Comparison of ENCODE assay signal across 24 mouse cellular contexts in genomic region chr12:82572706-82573105, GRCm38 (mm10). TPM values are rescaled to one million over a fixed set of nuclear protein-coding genes. Genes with fewer than 3 reads are reported as not detected.
DNase-seq lines count a peak whose midpoint lies in the region; TF ChIP-seq lines count a peak whose summit lies in the region.
"Had no signal": no experiment of that assay in that cellular context is flagged by ENCODE, and none has a peak within 500 bp of the region (broad histone marks: within the 10 kb centered on the region; RNA-seq: fewer than 3 reads in every experiment).

No protein-coding gene starts in this region.

- no peak overlapping the region for H3K4me3 ChIP-seq in kidney, adult 2 months (ENCODE audit: insufficient read depth, low read depth, low read length)
- H3K4me3 ChIP-seq: embryonic facial prominence, embryonic 15.5 days; gastrocnemius, adult 2 months; kidney, embryonic 15.5 days; midbrain, embryonic 15.5 days; myocyte; neural tube, embryonic 13.5 days had no signal

- H3K36me3 ChIP-seq in kidney, adult 2 months (ENCODE audit: control insufficient read depth, insufficient read depth, low read length) = no peaks in the 10 kb centered on the region
- H3K36me3 ChIP-seq: embryonic facial prominence, embryonic 15.5 days; kidney, embryonic 15.5 days; midbrain, embryonic 15.5 days; neural tube, embryonic 13.5 days had no signal

- 86% methylated on average over 1 of the region's 1 CpGs for WGBS in kidney, adult 2 months

- H3K4me1 ChIP-seq in kidney, adult 2 months (ENCODE audit: control insufficient read depth, insufficient read depth, low read length) = no peaks in the 10 kb centered on the region
- H3K4me1 ChIP-seq: embryonic facial prominence, embryonic 15.5 days; kidney, embryonic 15.5 days; midbrain, embryonic 15.5 days had no signal

- no peak overlapping the region for H3K27ac ChIP-seq in kidney, adult 2 months (ENCODE audit: insufficient read depth, low read depth, low read length)
- H3K27ac ChIP-seq: embryonic facial prominence, embryonic 15.5 days; gastrocnemius, adult 2 months; hindbrain, postnatal 0 days; kidney, embryonic 15.5 days; macrophage; midbrain, embryonic 15.5 days; neural tube, embryonic 13.5 days had no signal

- TF ChIP-seq POLR2A in kidney, adult 2 months (IDR thresholded peaks at IDR 0.05; ENCODE audit: low read depth, low read length) = no peak

- no peak for TF ChIP-seq CTCF in kidney, adult 2 months (conservative IDR thresholded peaks at IDR 0.05; ENCODE audit: insufficient read depth, insufficient read length, low read depth, low read length)

- DNase-seq in layer of hippocampus, adult 11-12 months (ENCODE audit: low spot score) = peak; percentile 6
- no peak for DNase-seq in layer of hippocampus, postnatal 25 days (ENCODE audit: extremely low spot score in 1 of 2, low spot score in 1 of 2)
- peak; percentile 60 for DNase-seq in right cerebral cortex, adult 18-20 months
- no peak for DNase-seq in right cerebral cortex, postnatal 14 days
- peak; percentile 15 to 41 for DNase-seq in left cerebral cortex, postnatal 14 days (ENCODE audit: low spot score in 2 of 2)
- DNase-seq in kidney, adult 2 months = no peak
- DNase-seq in gastrocnemius, postnatal 10 days = no peak
- DNase-seq: adrenal gland, postnatal 36 days; cerebellum, adult 11 months; cerebellum, adult 9-11 months; gastrocnemius, adult 2 months; kidney, postnatal 36 days; thymus, postnatal 25 days had no signal

- intact Hi-C loops in left cerebral cortex, postnatal 14 days (cut with DNase I) = no loop called here

- no peaks in the 10 kb centered on the region for H3K27me3 ChIP-seq in kidney, adult 2 months (replicated peaks; ENCODE audit: control insufficient read depth, insufficient read depth, low read length)
- H3K27me3 ChIP-seq: embryonic facial prominence, embryonic 15.5 days; kidney, embryonic 15.5 days; midbrain, embryonic 15.5 days; neural tube, embryonic 13.5 days; Patski had no signal

RNA-seq across cellular contexts. Expression of gene Rgs6, which starts 15.4 kb away (rescaled TPM):
- 10 to 100 TPM; 11.6 to 13.4 TPM for total RNA-seq in layer of hippocampus, postnatal 25 days (2021)
- total RNA-seq in left cerebral cortex, postnatal 14 days (2021) = 100 to 1,000 TPM in 1 of 2 experiments, 10 to 100 TPM in 1; 83.3 to 119 TPM
- 2.9 and 3.2 TPM in 2 replicates for polyA plus RNA-seq in kidney, adult 2 months (2012; rRNA removed)
- 1 to 10 TPM; 2.6 to 2.8 TPM for total RNA-seq in gastrocnemius, postnatal 10 days (2021)
- total RNA-seq: common myeloid progenitor, adult 5-6 weeks; hematopoietic stem cell, adult 5-6 weeks had no signal
- polyA plus RNA-seq: liver, adult 2 months; macrophage; myocyte had no signal

Comparison
In these comparisons a context has a peak if more than half of its experiments do, and no peak if none do; other contexts are left out.
1. DNase-seq: peak in layer of hippocampus, adult 11-12 months (single experiment), right cerebral cortex, adult 18-20 months (single experiment) and left cerebral cortex, postnatal 14 days (2 of 2); none in layer of hippocampus, postnatal 25 days (0 of 2), right cerebral cortex, postnatal 14 days (single experiment), kidney, adult 2 months (single experiment) and gastrocnemius, postnatal 10 days (single experiment).
2. RNA of gene Rgs6, which starts 15.4 kb away (total RNA-seq): 83.3 to 119 TPM in left cerebral cortex, postnatal 14 days; 11.6 to 13.4 TPM in layer of hippocampus, postnatal 25 days and 2.6 to 2.8 TPM in gastrocnemius, postnatal 10 days; every median in the first group is over 4 times any median in the second.